Mouse (Mus musculus) hematopoietic stem cell, adult 5-6 weeks (primary cell): Measurements from ENCODE around the gene Ino80b. TPM values are rescaled to one million over a fixed set of nuclear protein-coding genes. Genes with fewer than 3 reads are reported as not detected.

Experiments
- total RNA-seq: library from RNA; stranded (forward); fragments of 172-1452, 232-1000 nt; gene quantifications from 2 replicates; pipeline ENCODE4 v1.2.3, GENCODE M21; 2017

Gene Ino80b
- total RNA-seq, 1 experiment from 2014 or later: 42.3 TPM

Other genes with a start within 250 kb of the Ino80b start
- 0.13 and 0.55 TPM in 2 replicates for gene Sema4f, start 185.7 kb downstream of the Ino80b start, total RNA-seq
- gene M1ap, start 178.5 kb downstream of the Ino80b start, total RNA-seq: 1.2 and 2.6 TPM in 2 replicates
- 22.9 and 39.6 TPM in 2 replicates for gene Dok1, start 92.0 kb downstream of the Ino80b start, total RNA-seq
- gene Loxl3, start 91.3 kb downstream of the Ino80b start, total RNA-seq: 1.3 and 2.2 TPM in 2 replicates
- 114 and 124 TPM in 2 replicates for gene Aup1, start 70.9 kb downstream of the Ino80b start, total RNA-seq
- 42.7 and 43.3 TPM in 2 replicates for gene Htra2, start 70.2 kb downstream of the Ino80b start, total RNA-seq
- gene Dqx1, start 67.6 kb downstream of the Ino80b start, total RNA-seq: 0.13 and 0.25 TPM in 2 replicates
- not detected in 2 replicates for gene Tlx2, start 55.1 kb downstream of the Ino80b start, total RNA-seq
- gene Pcgf1, start 47.6 kb downstream of the Ino80b start, total RNA-seq: 24.2 and 24.6 TPM in 2 replicates
- 1.5 TPM in 1 of 2 replicates, not detected in the other for gene Lbx2, start 39.1 kb downstream of the Ino80b start, total RNA-seq
- gene Ccdc142, start 23.8 kb downstream of the Ino80b start, total RNA-seq: 0.45 and 2.3 TPM in 2 replicates
- gene Gm42688, start 23.8 kb downstream of the Ino80b start, total RNA-seq: 2.4 and 4.1 TPM in 2 replicates
- 8.4 and 19.3 TPM in 2 replicates for gene Mrpl53, start 16.4 kb downstream of the Ino80b start, total RNA-seq
- gene Mogs, start 9.9 kb downstream of the Ino80b start, total RNA-seq: 57.8 and 60.4 TPM in 2 replicates
- gene Wbp1, start 3.9 kb downstream of the Ino80b start, total RNA-seq: 148 and 226 TPM in 2 replicates
- 7.1 and 12.4 TPM in 2 replicates for gene Rtkn, start 10.0 kb upstream of the Ino80b start, total RNA-seq
- gene Wdr54, start 31.0 kb upstream of the Ino80b start, total RNA-seq: 0.20 and 0.31 TPM in 2 replicates
- 0.35 TPM in 1 of 2 replicates, not detected in the other for gene 1700003E16Rik, start 31.0 kb upstream of the Ino80b start, total RNA-seq
- gene Dctn1, start 40.5 kb upstream of the Ino80b start, total RNA-seq: 50.5 and 70.9 TPM in 2 replicates
- not detected in 2 replicates for gene Slc4a5, start 94.4 kb upstream of the Ino80b start, total RNA-seq
- gene Mthfd2, start 200.5 kb upstream of the Ino80b start, total RNA-seq: 11.4 and 11.9 TPM in 2 replicates
- gene Mob1a, start 200.6 kb upstream of the Ino80b start, total RNA-seq: 136 and 163 TPM in 2 replicates
- gene Bola3, start 223.7 kb upstream of the Ino80b start, total RNA-seq: 53.2 and 53.4 TPM in 2 replicates